In the genomic region with DNA sequence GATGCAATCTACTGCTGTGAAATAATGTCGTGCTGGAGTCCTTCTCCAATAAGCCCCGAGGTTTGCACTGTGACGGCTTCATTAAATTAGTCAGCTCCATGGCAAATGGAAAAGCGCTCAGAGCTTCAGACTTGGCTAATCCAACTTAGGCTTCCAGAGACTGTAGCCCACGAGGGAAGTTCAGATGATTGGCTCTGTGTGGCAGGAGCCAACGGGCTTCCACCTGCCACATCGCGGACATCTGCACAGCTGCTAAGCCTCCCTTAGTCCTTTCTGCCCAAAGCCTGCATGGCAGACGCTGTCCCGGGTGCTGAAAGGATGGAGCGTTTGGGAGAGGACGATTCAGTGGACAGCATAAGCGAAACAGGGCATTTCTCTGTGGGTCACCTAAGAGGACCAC, we compare ENCODE assay signal across 8 mouse cellular contexts.
DNase-seq lines count a peak whose midpoint lies in the region; ATAC-seq and TF ChIP-seq lines count a peak whose summit lies in the region.

No protein-coding gene starts in this region.

- no peak overlapping the region for H3K4me2 ChIP-seq in kidney, embryonic 14.5 days (replicated peaks; ENCODE audit: low read depth, low read length)
- H3K4me2 ChIP-seq in forebrain, embryonic 12.5 days, result no peak overlapping the region
- no peak overlapping the region for H3K4me2 ChIP-seq in limb, embryonic 14.5 days (replicated peaks; ENCODE audit: low read depth, low read length, severe bottlenecking)

- DNase-seq in kidney, adult 9 months, result peak; percentile 7
- DNase-seq in R1 (ENCODE audit: low read depth, low spot score), result peak; percentile 47
- peak; percentile 52 for DNase-seq in limb, embryonic 14.5 days (ENCODE audit: low spot score)
- DNase-seq in splenic B cell, adult 2 months (ENCODE audit: low read depth, low spot score), result peak; percentile 23
- no peak for DNase-seq in gastrocnemius, adult 18-20 months (ENCODE audit: low spot score)

- H3K4me3 ChIP-seq in kidney, embryonic 14.5 days (ENCODE audit: low read length), result no peak overlapping the region
- H3K4me3 ChIP-seq in forebrain, embryonic 12.5 days (replicated peaks), result no peak overlapping the region
- H3K4me3 ChIP-seq in limb, embryonic 14.5 days (replicated peaks; ENCODE audit: low read length), result no peak overlapping the region

- no peak for ATAC-seq in kidney, embryonic 14.5 days (ENCODE audit: low FRiP score, low TSS enrichment)
- 0 out of 2 replicates have a peak, but pooled peaks have one; percentile 33 for ATAC-seq in forebrain, embryonic 12.5 days (ENCODE audit: low FRiP score)
- ATAC-seq in limb, embryonic 14.5 days (ENCODE audit: low FRiP score, low read depth), result no peak
- ATAC-seq in CD4-positive, CD25-positive, alpha-beta regulatory T cell, adult 4 months, result no peak

- no peak overlapping the region for H3K27ac ChIP-seq in kidney, embryonic 14.5 days (ENCODE audit: low read depth, low read length)
- H3K27ac ChIP-seq in forebrain, embryonic 12.5 days, result no peak overlapping the region
- H3K27ac ChIP-seq in limb, embryonic 14.5 days (replicated peaks; ENCODE audit: low read depth, low read length), result no peak overlapping the region

- no peak overlapping the region for H3K9ac ChIP-seq in kidney, embryonic 14.5 days (ENCODE audit: low read depth, low read length)
- no peak overlapping the region for H3K9ac ChIP-seq in forebrain, embryonic 12.5 days
- no peak overlapping the region for H3K9ac ChIP-seq in limb, embryonic 14.5 days (ENCODE audit: low read depth, low read length, severe bottlenecking)

- H3K4me1 ChIP-seq in kidney, embryonic 14.5 days (ENCODE audit: control insufficient read depth, insufficient read depth, low read length), result no peaks in the 10 kb centered on the region
- H3K4me1 ChIP-seq in forebrain, embryonic 12.5 days, result peaks cover 3% of the 10 kb centered on the region; the same call in 1 of the 2 replicates
- no peaks in the 10 kb centered on the region for H3K4me1 ChIP-seq in limb, embryonic 14.5 days (ENCODE audit: control insufficient read depth, insufficient read depth, low read length)

- H3K27me3 ChIP-seq in kidney, embryonic 14.5 days (ENCODE audit: control insufficient read depth, insufficient read depth, low read length), result no peaks in the 10 kb centered on the region; the same call in 1 of the 2 replicates
- H3K27me3 ChIP-seq in forebrain, embryonic 12.5 days, result no peaks in the 10 kb centered on the region
- no peaks in the 10 kb centered on the region for H3K27me3 ChIP-seq in limb, embryonic 14.5 days (ENCODE audit: control insufficient read depth, insufficient read depth, low read length)
- no peaks in the 10 kb centered on the region for H3K27me3 ChIP-seq in splenic B cell, adult 2 months (ENCODE audit: control insufficient read depth, insufficient read depth, low read length, poor library complexity, severe bottlenecking)

- no peak for TF ChIP-seq POLR2A in limb, embryonic 14.5 days (IDR thresholded peaks at IDR 0.05; ENCODE audit: borderline replicate concordance, extremely low read depth, insufficient read depth, insufficient read length)

- no peaks in the 10 kb centered on the region for H3K9me3 ChIP-seq in kidney, embryonic 14.5 days (ENCODE audit: control insufficient read depth, low read length)
- H3K9me3 ChIP-seq in forebrain, embryonic 12.5 days, result no peaks in the 10 kb centered on the region
- H3K9me3 ChIP-seq in limb, embryonic 14.5 days (ENCODE audit: control insufficient read depth, low read length), result no peaks in the 10 kb centered on the region

- WGBS in kidney, embryonic 14.5 days, result 24% methylated on average over 13 of the region's 13 CpGs
- WGBS in forebrain, embryonic 12.5 days, result 17% methylated on average over 13 of the region's 13 CpGs
- 26% methylated on average over 13 of the region's 13 CpGs for WGBS in limb, embryonic 14.5 days

- no peaks in the 10 kb centered on the region for H3K36me3 ChIP-seq in kidney, embryonic 14.5 days (ENCODE audit: control insufficient read depth, insufficient read depth, low read length)
- H3K36me3 ChIP-seq in forebrain, embryonic 12.5 days (replicated peaks), result no peaks in the 10 kb centered on the region
- H3K36me3 ChIP-seq in limb, embryonic 14.5 days (ENCODE audit: control insufficient read depth, insufficient read depth, low read length), result no peaks in the 10 kb centered on the region
- H3K36me3 ChIP-seq in splenic B cell, adult 2 months (ENCODE audit: control insufficient read depth, insufficient read depth, low read length, poor library complexity, severe bottlenecking), result no peaks in the 10 kb centered on the region
